Mouse (Mus musculus) CD4-positive, CD25-positive, alpha-beta regulatory T cell, adult 4 months (primary cell): ENCODE results near the gene Acoxl. TPM values are rescaled to one million over a fixed set of nuclear protein-coding genes. Genes with fewer than 3 reads are reported as not detected.

Experiments used
- ATAC-seq: one replicate; pipeline ENCODE4 v1.8.0; 2017
- polyA plus RNA-seq, 2 experiments: library from polyadenylated mRNA; unstranded; fragments of 100-300 nt; shearing (Covaris generic); gene quantifications; one replicate each; pipeline ENCODE4 v1.2.1; 2017

Gene Acoxl
- polyA plus RNA-seq, 2 experiments from 2014 or later: 0.19 to 0.79 TPM

- no peak for ATAC-seq
Observed at GRCm38 (mm10) chr2:128122891-128123771, 284.5 kb downstream of the Acoxl start.

- no peak for ATAC-seq
Observed at GRCm38 (mm10) chr2:128123921-128124683, 285.4 kb downstream of the Acoxl start.

- ATAC-seq: no peak
Observed at GRCm38 (mm10) chr2:128124693-128125092, 286.0 kb downstream of the Acoxl start.

- ATAC-seq: peak; percentile 66
Observed at GRCm38 (mm10) chr2:128125635-128126470, 287.2 kb downstream of the Acoxl start, which contains the start of gene Bcl2l11. Gene Bcl2l11, plus strand, starts transcription at chr2:128126038.

- ATAC-seq: no peak
Observed at GRCm38 (mm10) chr2:128126591-128127051, 287.9 kb downstream of the Acoxl start.

- peak; percentile 70 for ATAC-seq
Observed at GRCm38 (mm10) chr2:128127121-128127671, 288.5 kb downstream of the Acoxl start.

- ATAC-seq: peak; percentile 7
Observed at GRCm38 (mm10) chr2:128127691-128128292, 289.1 kb downstream of the Acoxl start.

GRCm38 (mm10) chr2:128128532-128128931 is 289.9 kb downstream of the Acoxl start:
- no peak for ATAC-seq

- no peak for ATAC-seq
Observed at GRCm38 (mm10) chr2:128131503-128131902, 292.8 kb downstream of the Acoxl start.

GRCm38 (mm10) chr2:128132635-128133034 is 294.0 kb downstream of the Acoxl start:
- no peak for ATAC-seq

GRCm38 (mm10) chr2:128133865-128134264 is 295.2 kb downstream of the Acoxl start:
- no peak for ATAC-seq

- no peak for ATAC-seq
Observed at GRCm38 (mm10) chr2:128134474-128134873, 295.8 kb downstream of the Acoxl start.

- no peak for ATAC-seq
Observed at GRCm38 (mm10) chr2:128134948-128135347, 296.3 kb downstream of the Acoxl start.

- no peak for ATAC-seq
Observed at GRCm38 (mm10) chr2:128136769-128137433, 298.2 kb downstream of the Acoxl start.

- ATAC-seq: no peak
Observed at GRCm38 (mm10) chr2:128137480-128138276, 299.0 kb downstream of the Acoxl start.

GRCm38 (mm10) chr2:128138924-128139323 is 300.2 kb downstream of the Acoxl start:
- ATAC-seq: no peak

GRCm38 (mm10) chr2:128139781-128140180 is 301.1 kb downstream of the Acoxl start:
- ATAC-seq: no peak

GRCm38 (mm10) chr2:128140183-128140582 is 301.5 kb downstream of the Acoxl start:
- ATAC-seq: no peak

- no peak for ATAC-seq
Observed at GRCm38 (mm10) chr2:128143992-128144391, 305.3 kb downstream of the Acoxl start.

GRCm38 (mm10) chr2:128145433-128145832 is 306.8 kb downstream of the Acoxl start:
- ATAC-seq: no peak
